Mouse (Mus musculus) G1E (cell line): ENCODE results near the gene Vat1. TPM values are rescaled to one million over a fixed set of nuclear protein-coding genes. Genes with fewer than 3 reads are reported as not detected.
"Not testable (repeated sequence)": the region's sequence is repeated elsewhere in the genome, so short reads cannot be mapped to it uniquely, and the experiment has no call there.

ENCODE experiments used
- ATAC-seq: 2 replicates; pipeline ENCODE4 v1.8.0; 2016; ENCODE audit warnings: mild to moderate bottlenecking; ENCODE audit not compliant: insufficient number of reproducible peaks, poor library complexity, low FRiP score, severe bottlenecking; ENCODE audit errors: extremely low read depth
- DNase-seq: peaks from one replicate; pipeline ENCODE4 v3.0.0; 2012; ENCODE audit warnings: low spot score
- H3K27me3 ChIP-seq: 2 replicates; pipeline ENCODE4 v1.6.1; 2012; ENCODE audit warnings: mild to moderate bottlenecking, low read length, inconsistent platforms; ENCODE audit not compliant: insufficient read depth
- H3K36me3 ChIP-seq: replicated peaks from 2 replicates; pipeline ENCODE3; 2012; ENCODE audit warnings: mild to moderate bottlenecking, inconsistent platforms
- H3K4me1 ChIP-seq: 2 replicates; pipeline ENCODE4 v1.6.1; 2012; ENCODE audit warnings: low read depth, low read length, inconsistent platforms, mixed read lengths; ENCODE audit not compliant: insufficient read depth
- H3K4me3 ChIP-seq: 2 replicates; pipeline ENCODE4 v1.5.1; 2012; ENCODE audit warnings: low read depth, mild to moderate bottlenecking, inconsistent platforms, low read length, moderate library complexity, mixed read lengths
- H3K9me3 ChIP-seq: replicated peaks from 2 replicates; pipeline ENCODE4 v1.6.1; 2012; ENCODE audit warnings: inconsistent platforms
- CTCF ChIP-seq: IDR thresholded peaks from 2 replicates; pipeline ENCODE4 v1.5.1; 2012; ENCODE audit warnings: low read depth, low read length, inconsistent platforms, mixed read lengths
- GATA1 ChIP-seq: IDR thresholded peaks from 2 replicates; pipeline ENCODE4 v1.6.1; 2012; ENCODE audit warnings: borderline replicate concordance, low read length, inconsistent platforms, mixed read lengths
- GATA2 ChIP-seq: IDR thresholded peaks from 2 replicates; pipeline ENCODE4 v1.6.1; 2012; ENCODE audit warnings: low read depth, low read length, inconsistent platforms, borderline replicate concordance
- POLR2AphosphoS5 ChIP-seq: IDR thresholded peaks from 2 replicates; pipeline ENCODE4 v1.6.1; 2012; ENCODE audit warnings: low read depth, low read length, inconsistent platforms; ENCODE audit not compliant: insufficient replicate concordance
- TAL1 ChIP-seq: conservative IDR thresholded peaks from 2 replicates; pipeline ENCODE4 v1.6.1; 2012; ENCODE audit warnings: low read depth, low read length, inconsistent platforms, mixed read lengths
- polyA plus RNA-seq: library from polyadenylated mRNA; stranded (reverse); fragments of >175 nt; gene quantifications from 2 replicates; pipeline ENCODE4 v1.2.3, GENCODE M21; 2012
- total RNA-seq, 2 experiments: library from RNA; stranded (forward) in 1 of 2; stranded (reverse) in 1 of 2; fragments of 200-1000 nt in 1 of 2; fragments of >200 nt in 1 of 2; fragmentation: Nextera tagmentation in 1 of 2; gene quantifications; 2 replicates each; pipeline ENCODE4 v1.2.3; 2014 to 2017

Gene Vat1
- total and polyA plus RNA-seq, 3 experiments, result 103 to 384 (median 238) TPM

GRCm38 (mm10) chr11:101454702-101455101, 11.3 kb downstream of the Vat1 start:
- no peaks in the 10 kb centered on the region for H3K27me3 ChIP-seq
- H3K9me3 ChIP-seq, result no peaks in the 10 kb centered on the region
- TF ChIP-seq GATA1, result no peak
- TF ChIP-seq POLR2AphosphoS5, result no peak
- TF ChIP-seq CTCF, result no peak
- no peak for TF ChIP-seq GATA2
- TF ChIP-seq TAL1, result no peak
- no peak for DNase-seq
- peaks cover 87% of the 10 kb centered on the region for H3K4me1 ChIP-seq
- ATAC-seq, result no peak
- H3K4me3 ChIP-seq, result no peak overlapping the region
- peaks cover 78% of the 10 kb centered on the region for H3K36me3 ChIP-seq

DNA sequence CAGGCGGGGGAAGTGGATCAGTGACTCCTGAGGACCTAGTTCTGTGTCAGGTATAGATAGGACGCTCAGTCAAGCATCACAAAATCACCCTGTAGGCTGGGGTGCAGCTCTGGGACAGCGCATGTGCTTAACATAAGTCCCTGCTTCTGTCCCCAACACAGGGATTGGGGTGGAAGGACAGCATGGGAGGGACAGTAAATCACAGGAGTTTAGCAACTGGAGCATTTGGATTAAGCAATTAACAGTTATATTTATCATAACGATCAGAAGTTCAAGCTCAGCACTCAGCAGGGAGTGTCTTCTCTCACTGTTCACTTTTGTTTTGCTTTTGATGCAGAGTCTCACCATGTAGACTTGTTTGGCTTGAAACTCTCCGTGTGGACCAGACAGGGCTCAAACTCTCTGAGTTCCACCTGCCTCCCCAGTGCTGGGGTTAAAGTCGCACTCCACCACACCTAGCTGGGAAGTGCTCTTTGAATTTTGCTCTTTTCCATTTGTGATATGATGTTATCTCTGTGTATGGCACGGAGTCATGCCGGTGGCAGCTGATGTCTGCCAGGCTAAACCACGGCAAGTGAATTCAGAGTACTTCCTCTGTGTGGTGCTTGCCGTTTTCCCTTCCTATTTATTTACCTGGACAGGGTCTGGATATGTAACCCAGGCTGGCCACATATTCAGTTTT, 13.8 kb downstream of the Vat1 start:
- peak overlapping the region; percentile 61; the same call in 1 of the 2 replicates for H3K4me3 ChIP-seq
- no peak for TF ChIP-seq GATA2
- no peak for TF ChIP-seq CTCF
- TF ChIP-seq TAL1, result no peak
- no peak for TF ChIP-seq POLR2AphosphoS5
- TF ChIP-seq GATA1, result no peak
- DNase-seq, result no peak
- no peaks in the 10 kb centered on the region for H3K27me3 ChIP-seq
- H3K4me1 ChIP-seq, result peaks cover 82% of the 10 kb centered on the region
- H3K9me3 ChIP-seq, result no peaks in the 10 kb centered on the region
- H3K36me3 ChIP-seq, result peaks cover 56% of the 10 kb centered on the region
- no peak for ATAC-seq

- Histone ChIP-seq H3K27me3 (no peaks in the 10 kb centered on the region), H3K4me1 (peaks cover 76% of the 10 kb centered on the region), H3K4me3 (peak overlapping the region; percentile 61; the same call in 1 of the 2 replicates), H3K36me3 (peaks cover 49% of the 10 kb centered on the region), H3K9me3 (no peaks in the 10 kb centered on the region)
- TF ChIP-seq GATA1, result no peak
- TF ChIP-seq POLR2AphosphoS5, result no peak
- TF ChIP-seq TAL1, result no peak
- TF ChIP-seq GATA2, result no peak
- TF ChIP-seq CTCF, result no peak
- DNase-seq, result no peak
- ATAC-seq, result no peak
Observed at GRCm38 (mm10) chr11:101451536-101451935, 14.5 kb downstream of the Vat1 start.

- Histone ChIP-seq H3K4me3 (no peak overlapping the region), H3K27me3 (no peaks in the 10 kb centered on the region), H3K36me3 (peaks cover 47% of the 10 kb centered on the region), H3K9me3 (no peaks in the 10 kb centered on the region), H3K4me1 (peaks cover 71% of the 10 kb centered on the region)
- DNase-seq (no peak), ATAC-seq (no peak)
- TF ChIP-seq POLR2AphosphoS5, result no peak
- no peak for TF ChIP-seq GATA2
- no peak for TF ChIP-seq GATA1
- TF ChIP-seq TAL1, result no peak
- no peak for TF ChIP-seq CTCF
Observed at GRCm38 (mm10) chr11:101450394-101450793, 15.6 kb downstream of the Vat1 start.

DNA sequence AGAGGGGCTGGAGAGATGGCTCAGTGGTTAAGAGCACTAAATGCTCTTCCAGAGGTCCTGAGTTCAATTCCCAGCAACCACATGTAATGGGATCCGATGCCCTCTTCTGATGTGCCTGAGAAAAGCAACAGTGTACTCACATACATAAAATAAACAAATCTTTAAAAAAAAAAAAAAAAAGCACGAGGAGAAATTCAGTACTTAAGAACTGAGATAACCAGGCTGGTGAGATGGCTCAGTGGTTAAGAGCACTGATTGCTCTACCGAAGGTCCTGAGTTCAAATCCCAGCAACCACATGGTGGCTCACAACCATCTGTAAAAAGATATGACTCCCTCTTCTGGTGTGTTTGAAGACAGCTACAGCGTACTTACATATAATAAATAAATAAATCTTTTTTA, 16.4 kb downstream of the Vat1 start:
- not testable (repeated sequence) for H3K27me3 ChIP-seq, H3K9me3 ChIP-seq, ATAC-seq, DNase-seq
- peaks cover 47% of the 10 kb centered on the region for H3K36me3 ChIP-seq
- H3K4me1 ChIP-seq, result peaks cover 70% of the 10 kb centered on the region
- H3K4me3 ChIP-seq, result peak overlapping the region; percentile 77; the same call in 1 of the 2 replicates

- peaks cover 71% of the 10 kb centered on the region for H3K4me1 ChIP-seq
- no peaks in the 10 kb centered on the region for H3K27me3 ChIP-seq
- H3K4me3 ChIP-seq, result peak overlapping the region; percentile 77
- ATAC-seq, result 0 out of 2 replicates have a peak, but pooled peaks have one; percentile 10
- peaks cover 49% of the 10 kb centered on the region for H3K36me3 ChIP-seq
- DNase-seq, result no peak
- TF ChIP-seq POLR2AphosphoS5 (no peak), TAL1 (no peak), GATA2 (no peak), GATA1 (no peak), CTCF (no peak)
- H3K9me3 ChIP-seq, result no peaks in the 10 kb centered on the region
Observed at GRCm38 (mm10) chr11:101448899-101449298, 17.1 kb downstream of the Vat1 start.
